Mouse (Mus musculus): ENCODE data around the gene Id3. TPM values are rescaled to one million over a fixed set of nuclear protein-coding genes. Genes with fewer than 3 reads are reported as not detected.

The Id3 gene
- polyA plus RNA-seq, 1 experiment from 2014 or later = 106 TPM

- Histone ChIP-seq H3K9ac (ENCODE audit: low read depth, low read length) (no peak overlapping the region), H3K27me3 (replicated peaks; ENCODE audit: control insufficient read depth, insufficient read depth, low read length) (no peaks in the 10 kb centered on the region), H3K9me3 (ENCODE audit: control insufficient read depth) (no peaks in the 10 kb centered on the region), H3K4me2 (replicated peaks; ENCODE audit: low read depth) (peak overlapping the region; percentile 54), H3K27ac (ENCODE audit: low read depth, low read length) (no peak overlapping the region), H3K4me1 (replicated peaks; ENCODE audit: control insufficient read depth, insufficient read depth, low read length) (peaks cover 19% of the 10 kb centered on the region), H3K36me3 (ENCODE audit: control insufficient read depth, insufficient read depth) (no peaks in the 10 kb centered on the region; the same call in 1 of the 2 replicates), H3K4me3 (ENCODE audit: low read depth, low read length) (no peak overlapping the region)
- peak; percentile 62 for TF ChIP-seq CTCF (IDR thresholded peaks at IDR 0.05; ENCODE audit: low read depth)
- no peak for ATAC-seq
- 36% methylated on average over 12 of the region's 12 CpGs for whole genome bisulfite sequencing
These were observed 38.1 kb downstream of the Id3 start for GRCm38 (mm10) chr4:136181367-136181766.

- peaks cover 6% of the 10 kb centered on the region; the same call in 1 of the 2 replicates for H3K4me1 ChIP-seq (replicated peaks; ENCODE audit: control insufficient read depth, insufficient read depth, low read length)
- no peaks in the 10 kb centered on the region for H3K9me3 ChIP-seq (ENCODE audit: control insufficient read depth)
- no peak overlapping the region for H3K27ac ChIP-seq (ENCODE audit: low read depth, low read length)
- H3K27me3 ChIP-seq (replicated peaks; ENCODE audit: control insufficient read depth, insufficient read depth, low read length) = no peaks in the 10 kb centered on the region
- ATAC-seq = no peak
- TF ChIP-seq CTCF (IDR thresholded peaks at IDR 0.05; ENCODE audit: low read depth) = no peak
- H3K36me3 ChIP-seq (ENCODE audit: control insufficient read depth, insufficient read depth) = no peaks in the 10 kb centered on the region; the same call in 1 of the 2 replicates
- H3K9ac ChIP-seq (ENCODE audit: low read depth, low read length) = no peak overlapping the region
- 70% methylated on average over 9 of the region's 9 CpGs for WGBS
- H3K4me3 ChIP-seq (ENCODE audit: low read depth, low read length) = no peak overlapping the region
- H3K4me2 ChIP-seq (replicated peaks; ENCODE audit: low read depth) = no peak overlapping the region
These were observed 42.1 kb downstream of the Id3 start for GRCm38 (mm10) chr4:136185375-136185774.

- Histone ChIP-seq H3K4me3 (ENCODE audit: low read depth, low read length) (peak overlapping the region; percentile 25), H3K36me3 (ENCODE audit: control insufficient read depth, insufficient read depth) (no peaks in the 10 kb centered on the region; the same call in 1 of the 2 replicates), H3K4me1 (replicated peaks; ENCODE audit: control insufficient read depth, insufficient read depth, low read length) (peaks cover 6% of the 10 kb centered on the region; the same call in 1 of the 2 replicates), H3K27me3 (replicated peaks; ENCODE audit: control insufficient read depth, insufficient read depth, low read length) (no peaks in the 10 kb centered on the region), H3K9me3 (ENCODE audit: control insufficient read depth) (no peaks in the 10 kb centered on the region), H3K4me2 (replicated peaks; ENCODE audit: low read depth) (peak overlapping the region; percentile 61), H3K27ac (ENCODE audit: low read depth, low read length) (peak overlapping the region; percentile 82), H3K9ac (ENCODE audit: low read depth, low read length) (peak overlapping the region; percentile 45; the same call in 1 of the 2 replicates)
- 52% methylated on average over 8 of the region's 8 CpGs for WGBS
- TF ChIP-seq CTCF (IDR thresholded peaks at IDR 0.05; ENCODE audit: low read depth) = no peak
- peak; percentile 17 for ATAC-seq
These were observed 43.0 kb downstream of the Id3 start for GRCm38 (mm10) chr4:136186315-136186714.

- Histone ChIP-seq H3K27me3 (replicated peaks; ENCODE audit: control insufficient read depth, insufficient read depth, low read length) (no peaks in the 10 kb centered on the region), H3K27ac (ENCODE audit: low read depth, low read length) (peak overlapping the region; percentile 82), H3K9ac (ENCODE audit: low read depth, low read length) (peak overlapping the region; percentile 45; the same call in 1 of the 2 replicates), H3K4me2 (replicated peaks; ENCODE audit: low read depth) (peak overlapping the region; percentile 61), H3K9me3 (ENCODE audit: control insufficient read depth) (no peaks in the 10 kb centered on the region), H3K4me3 (ENCODE audit: low read depth, low read length) (peak overlapping the region; percentile 25), H3K36me3 (ENCODE audit: control insufficient read depth, insufficient read depth) (no peaks in the 10 kb centered on the region; the same call in 1 of the 2 replicates), H3K4me1 (replicated peaks; ENCODE audit: control insufficient read depth, insufficient read depth, low read length) (peaks cover 6% of the 10 kb centered on the region; the same call in 1 of the 2 replicates)
- ATAC-seq = peak; percentile 82
- no peak for TF ChIP-seq CTCF (IDR thresholded peaks at IDR 0.05; ENCODE audit: low read depth)
- 38% methylated on average over 23 of the region's 23 CpGs for WGBS
These were observed 43.6 kb downstream of the Id3 start for GRCm38 (mm10) chr4:136186739-136187472.

GRCm38 (mm10) chr4:136188973-136189737, 45.9 kb downstream of the Id3 start:
- H3K27ac ChIP-seq (ENCODE audit: low read depth, low read length) = 0 out of 2 replicates have a peak overlapping the region, but pooled peaks have one; percentile 31
- H3K4me2 ChIP-seq (replicated peaks; ENCODE audit: low read depth) = no peak overlapping the region
- peak; percentile 62 for TF ChIP-seq CTCF (IDR thresholded peaks at IDR 0.05; ENCODE audit: low read depth)
- no peak overlapping the region for H3K4me3 ChIP-seq (ENCODE audit: low read depth, low read length)
- peaks cover 9% of the 10 kb centered on the region; the same call in 1 of the 2 replicates for H3K36me3 ChIP-seq (ENCODE audit: control insufficient read depth, insufficient read depth)
- H3K4me1 ChIP-seq (replicated peaks; ENCODE audit: control insufficient read depth, insufficient read depth, low read length) = peaks cover 6% of the 10 kb centered on the region; the same call in 1 of the 2 replicates
- no peaks in the 10 kb centered on the region for H3K27me3 ChIP-seq (replicated peaks; ENCODE audit: control insufficient read depth, insufficient read depth, low read length)
- 71% methylated on average over 6 of the region's 6 CpGs for WGBS
- ATAC-seq = peak; percentile 71
- no peaks in the 10 kb centered on the region for H3K9me3 ChIP-seq (ENCODE audit: control insufficient read depth)
- H3K9ac ChIP-seq (ENCODE audit: low read depth, low read length) = no peak overlapping the region

- peaks cover 6% of the 10 kb centered on the region; the same call in 1 of the 2 replicates for H3K4me1 ChIP-seq (replicated peaks; ENCODE audit: control insufficient read depth, insufficient read depth, low read length)
- H3K9ac ChIP-seq (ENCODE audit: low read depth, low read length) = no peak overlapping the region
- H3K36me3 ChIP-seq (ENCODE audit: control insufficient read depth, insufficient read depth) = peaks cover 9% of the 10 kb centered on the region; the same call in 1 of the 2 replicates
- no peak for TF ChIP-seq CTCF (IDR thresholded peaks at IDR 0.05; ENCODE audit: low read depth)
- no peaks in the 10 kb centered on the region for H3K9me3 ChIP-seq (ENCODE audit: control insufficient read depth)
- WGBS = 47% methylated on average over 8 of the region's 8 CpGs
- no peaks in the 10 kb centered on the region for H3K27me3 ChIP-seq (replicated peaks; ENCODE audit: control insufficient read depth, insufficient read depth, low read length)
- no peak overlapping the region for H3K4me2 ChIP-seq (replicated peaks; ENCODE audit: low read depth)
- no peak overlapping the region; the same call in 1 of the 2 replicates for H3K27ac ChIP-seq (ENCODE audit: low read depth, low read length)
- no peak overlapping the region for H3K4me3 ChIP-seq (ENCODE audit: low read depth, low read length)
- no peak for ATAC-seq
These were observed 46.6 kb downstream of the Id3 start for GRCm38 (mm10) chr4:136189912-136190311.

Data from intestine, postnatal 0 days (tissue).